Mouse (Mus musculus) forebrain, embryonic 15.5 days (tissue): ENCODE measurements around the gene Atp5c1. TPM values are rescaled to one million over a fixed set of nuclear protein-coding genes. Genes with fewer than 3 reads are reported as not detected.

Source experiments
- ATAC-seq: fragments of 200-750 bp; cut with Nextera tagmentation; replicated peaks from 2 replicates; pipeline ENCODE4 v1.8.0; 2017; ENCODE audit warnings: mild to moderate bottlenecking, moderate TSS enrichment, moderate library complexity
- H3K27ac ChIP-seq: fragments of 300-500 bp; sonication (generic); replicated peaks from 2 replicates; pipeline ENCODE4 v1.5.1; 2015; ENCODE audit warnings: mild to moderate bottlenecking, inconsistent platforms
- H3K27me3 ChIP-seq: fragments of 300-500 bp; sonication (generic); 2 replicates; pipeline ENCODE4 v1.6.1; 2015; ENCODE audit warnings: inconsistent platforms
- H3K36me3 ChIP-seq: fragments of 300-500 bp; sonication (generic); 2 replicates; pipeline ENCODE4 v1.6.1; 2015; ENCODE audit warnings: mild to moderate bottlenecking, inconsistent platforms
- H3K4me1 ChIP-seq: fragments of 300-500 bp; sonication (generic); 2 replicates; pipeline ENCODE4 v1.6.1; 2015; ENCODE audit warnings: inconsistent platforms
- H3K4me2 ChIP-seq: fragments of 300-500 bp; sonication (generic); replicated peaks from 2 replicates; pipeline ENCODE4 v1.6.1; 2015; ENCODE audit warnings: mild to moderate bottlenecking, inconsistent platforms
- H3K4me3 ChIP-seq: fragments of 300-500 bp; sonication (generic); 2 replicates; pipeline ENCODE4 v1.5.1; 2015; ENCODE audit warnings: mild to moderate bottlenecking, inconsistent platforms
- H3K9ac ChIP-seq: fragments of 300-500 bp; sonication (generic); replicated peaks from 2 replicates; pipeline ENCODE4 v1.6.1; 2015; ENCODE audit warnings: mild to moderate bottlenecking, inconsistent platforms
- H3K9me3 ChIP-seq: fragments of 300-500 bp; sonication (generic); 2 replicates; pipeline ENCODE4 v1.6.1; 2016; ENCODE audit warnings: inconsistent platforms
- WGBS: fragments of 180-500 bp; shearing (Covaris S2); methylation state at CpG from one replicate; pipeline ENCODE4 v1.1.7; 2015; ENCODE audit warnings: mixed read lengths; 5-methylcytosine and 5-hydroxymethylcytosine counted together
- polyA plus RNA-seq: library from polyadenylated mRNA; unstranded; fragments of >200 nt; fragmentation: Nextera tagmentation; extraction: Ambion mirVana; gene quantifications from 2 replicates; pipeline ENCODE4 v1.2.1, GENCODE M21; 2015

Atp5c1 gene
- polyA plus RNA-seq, 1 experiment from 2014 or later: 533 TPM

GRCm38 (mm10) chr2:10047758-10048436 is 32.4 kb downstream of the Atp5c1 start:
- H3K9ac ChIP-seq: peak overlapping the region; percentile 70
- no peaks in the 10 kb centered on the region for H3K27me3 ChIP-seq
- H3K27ac ChIP-seq: peak overlapping the region; percentile 64
- peaks cover 25% of the 10 kb centered on the region for H3K4me1 ChIP-seq
- ATAC-seq: peak; percentile 82
- no peaks in the 10 kb centered on the region for H3K9me3 ChIP-seq
- 0% methylated on average over 47 of the region's 47 CpGs for WGBS
- H3K4me2 ChIP-seq: peak overlapping the region; percentile 73
- no peaks in the 10 kb centered on the region for H3K36me3 ChIP-seq
- H3K4me3 ChIP-seq: peak overlapping the region; percentile 73

GRCm38 (mm10) chr2:10034976-10035375 is 45.3 kb downstream of the Atp5c1 start:
- Histone ChIP-seq H3K9me3 (no peaks in the 10 kb centered on the region), H3K9ac (no peak overlapping the region), H3K27me3 (no peaks in the 10 kb centered on the region), H3K4me2 (no peak overlapping the region), H3K36me3 (peaks cover 1% of the 10 kb centered on the region; the same call in 1 of the 2 replicates), H3K4me1 (no peaks in the 10 kb centered on the region), H3K27ac (no peak overlapping the region), H3K4me3 (no peak overlapping the region)
- no peak for ATAC-seq
- WGBS: 81% methylated on average over 3 of the region's 3 CpGs

GRCm38 (mm10) chr2:10033684-10034083 is 46.6 kb downstream of the Atp5c1 start:
- H3K27me3 ChIP-seq: no peaks in the 10 kb centered on the region
- no peak overlapping the region for H3K9ac ChIP-seq
- no peak overlapping the region for H3K4me3 ChIP-seq
- H3K4me2 ChIP-seq: no peak overlapping the region
- no peak for ATAC-seq
- 82% methylated on average over 4 of the region's 4 CpGs for WGBS
- H3K36me3 ChIP-seq: no peaks in the 10 kb centered on the region
- H3K4me1 ChIP-seq: peaks cover 5% of the 10 kb centered on the region
- H3K27ac ChIP-seq: no peak overlapping the region
- H3K9me3 ChIP-seq: no peaks in the 10 kb centered on the region

GRCm38 (mm10) chr2:10029755-10030154 is 50.6 kb downstream of the Atp5c1 start:
- no peaks in the 10 kb centered on the region for H3K36me3 ChIP-seq
- H3K9me3 ChIP-seq: no peaks in the 10 kb centered on the region
- H3K27ac ChIP-seq: no peak overlapping the region
- 60% methylated on average over 7 of the region's 7 CpGs for WGBS
- no peak overlapping the region for H3K4me2 ChIP-seq
- ATAC-seq: peak; percentile 71
- H3K9ac ChIP-seq: no peak overlapping the region
- H3K4me1 ChIP-seq: peaks cover 5% of the 10 kb centered on the region
- no peak overlapping the region for H3K4me3 ChIP-seq
- H3K27me3 ChIP-seq: no peaks in the 10 kb centered on the region

- Histone ChIP-seq H3K4me3 (no peak overlapping the region), H3K4me2 (no peak overlapping the region), H3K36me3 (no peaks in the 10 kb centered on the region), H3K9me3 (no peaks in the 10 kb centered on the region), H3K4me1 (no peaks in the 10 kb centered on the region), H3K27ac (no peak overlapping the region), H3K27me3 (no peaks in the 10 kb centered on the region), H3K9ac (no peak overlapping the region)
- no peak for ATAC-seq
- 93% methylated on average over 6 of the region's 6 CpGs for whole genome bisulfite sequencing
These were observed 56.0 kb downstream of the Atp5c1 start for GRCm38 (mm10) chr2:10024264-10024663.

- Histone ChIP-seq H3K36me3 (no peaks in the 10 kb centered on the region), H3K4me1 (no peaks in the 10 kb centered on the region), H3K27me3 (no peaks in the 10 kb centered on the region), H3K9me3 (no peaks in the 10 kb centered on the region), H3K27ac (no peak overlapping the region), H3K9ac (no peak overlapping the region), H3K4me3 (no peak overlapping the region), H3K4me2 (no peak overlapping the region)
- no peak for ATAC-seq
- WGBS: 91% methylated on average over 11 of the region's 11 CpGs
These were observed 59.0 kb downstream of the Atp5c1 start for GRCm38 (mm10) chr2:10021296-10021695.

GRCm38 (mm10) chr2:10014951-10015635 is 65.2 kb downstream of the Atp5c1 start:
- Histone ChIP-seq H3K4me3 (no peak overlapping the region), H3K4me1 (peaks cover 1% of the 10 kb centered on the region), H3K27me3 (no peaks in the 10 kb centered on the region), H3K9me3 (no peaks in the 10 kb centered on the region), H3K9ac (no peak overlapping the region), H3K36me3 (no peaks in the 10 kb centered on the region), H3K27ac (no peak overlapping the region), H3K4me2 (no peak overlapping the region)
- no peak for ATAC-seq
- WGBS: 87% methylated on average over 10 of the region's 10 CpGs

GRCm38 (mm10) chr2:10010263-10010909 is 69.9 kb downstream of the Atp5c1 start:
- ATAC-seq: peak; percentile 69
- H3K9ac ChIP-seq: no peak overlapping the region

DNA sequence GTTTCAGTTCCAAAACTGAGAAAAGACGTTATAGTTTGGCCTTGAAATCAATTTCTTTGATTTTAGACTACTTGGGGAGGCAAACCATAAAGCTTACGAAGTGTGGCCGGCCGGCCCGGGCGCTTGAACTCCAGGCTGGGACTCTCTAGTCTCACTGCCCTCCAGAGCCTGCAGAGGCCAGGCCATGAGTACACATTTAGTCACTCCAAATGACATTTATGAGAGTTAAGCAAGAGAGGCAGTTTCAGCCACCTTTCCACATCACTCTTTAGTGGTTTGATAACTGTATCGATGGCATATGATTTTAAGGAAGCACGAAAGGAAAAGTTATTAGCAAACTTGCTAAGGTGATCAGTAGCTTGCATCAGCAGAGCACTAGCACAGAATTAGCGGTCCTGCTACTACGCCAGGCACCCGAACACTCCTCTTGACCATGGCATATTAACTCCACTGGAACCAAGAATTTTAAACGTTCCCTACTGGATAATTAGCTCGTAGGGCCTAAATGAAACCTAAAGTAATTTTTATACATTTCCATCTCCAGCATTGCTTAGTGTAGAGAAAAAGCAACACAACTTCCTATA is 70.5 kb downstream of the Atp5c1 start:
- no peaks in the 10 kb centered on the region for H3K36me3 ChIP-seq
- no peaks in the 10 kb centered on the region for H3K27me3 ChIP-seq
- H3K4me1 ChIP-seq: peaks cover 4% of the 10 kb centered on the region
- H3K27ac ChIP-seq: no peak overlapping the region
- no peak overlapping the region for H3K4me2 ChIP-seq
- WGBS: 78% methylated on average over 13 of the region's 13 CpGs
- H3K9ac ChIP-seq: no peak overlapping the region
- no peak overlapping the region for H3K4me3 ChIP-seq
- ATAC-seq: peak; percentile 35
- no peaks in the 10 kb centered on the region for H3K9me3 ChIP-seq

More at GRCm38 (mm10) chr2:10010263-10010909, 69.9 kb downstream of the Atp5c1 start:
- Histone ChIP-seq H3K4me1 (peaks cover 4% of the 10 kb centered on the region), H3K36me3 (no peaks in the 10 kb centered on the region), H3K27ac (no peak overlapping the region), H3K27me3 (no peaks in the 10 kb centered on the region), H3K4me2 (no peak overlapping the region), H3K9me3 (no peaks in the 10 kb centered on the region), H3K4me3 (no peak overlapping the region)
- 33% methylated on average over 7 of the region's 7 CpGs for WGBS

DNA sequence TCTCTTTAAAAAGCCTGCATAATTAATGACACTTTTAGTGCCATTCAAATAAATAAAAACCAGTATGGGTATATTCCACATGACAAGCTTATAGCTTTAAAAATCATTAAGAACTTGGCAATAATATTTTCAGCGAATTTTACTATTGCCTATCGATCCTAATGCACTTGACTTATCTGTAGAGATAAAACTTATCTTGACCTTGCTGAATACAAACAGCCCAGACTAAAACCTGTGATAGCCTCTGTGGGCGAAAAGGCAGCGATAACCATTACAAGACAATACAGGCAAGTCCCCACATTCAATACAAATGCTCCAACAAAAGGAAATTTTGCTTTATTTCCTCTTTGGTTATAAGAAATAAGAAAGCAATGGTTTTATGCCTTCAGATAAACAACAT is 71.7 kb downstream of the Atp5c1 start:
- Histone ChIP-seq H3K4me2 (no peak overlapping the region), H3K9me3 (no peaks in the 10 kb centered on the region), H3K27me3 (no peaks in the 10 kb centered on the region), H3K4me3 (no peak overlapping the region), H3K4me1 (peaks cover 4% of the 10 kb centered on the region), H3K9ac (no peak overlapping the region), H3K27ac (no peak overlapping the region), H3K36me3 (no peaks in the 10 kb centered on the region)
- no peak for ATAC-seq
- WGBS: 88% methylated on average over 4 of the region's 4 CpGs
